Mouse (Mus musculus): ENCODE measurements around the gene Mthfd1. TPM values are rescaled to one million over a fixed set of nuclear protein-coding genes. Genes with fewer than 3 reads are reported as not detected.

The Mthfd1 gene
- polyA plus RNA-seq, 1 experiment from 2014 or later = 41.3 TPM

DNA sequence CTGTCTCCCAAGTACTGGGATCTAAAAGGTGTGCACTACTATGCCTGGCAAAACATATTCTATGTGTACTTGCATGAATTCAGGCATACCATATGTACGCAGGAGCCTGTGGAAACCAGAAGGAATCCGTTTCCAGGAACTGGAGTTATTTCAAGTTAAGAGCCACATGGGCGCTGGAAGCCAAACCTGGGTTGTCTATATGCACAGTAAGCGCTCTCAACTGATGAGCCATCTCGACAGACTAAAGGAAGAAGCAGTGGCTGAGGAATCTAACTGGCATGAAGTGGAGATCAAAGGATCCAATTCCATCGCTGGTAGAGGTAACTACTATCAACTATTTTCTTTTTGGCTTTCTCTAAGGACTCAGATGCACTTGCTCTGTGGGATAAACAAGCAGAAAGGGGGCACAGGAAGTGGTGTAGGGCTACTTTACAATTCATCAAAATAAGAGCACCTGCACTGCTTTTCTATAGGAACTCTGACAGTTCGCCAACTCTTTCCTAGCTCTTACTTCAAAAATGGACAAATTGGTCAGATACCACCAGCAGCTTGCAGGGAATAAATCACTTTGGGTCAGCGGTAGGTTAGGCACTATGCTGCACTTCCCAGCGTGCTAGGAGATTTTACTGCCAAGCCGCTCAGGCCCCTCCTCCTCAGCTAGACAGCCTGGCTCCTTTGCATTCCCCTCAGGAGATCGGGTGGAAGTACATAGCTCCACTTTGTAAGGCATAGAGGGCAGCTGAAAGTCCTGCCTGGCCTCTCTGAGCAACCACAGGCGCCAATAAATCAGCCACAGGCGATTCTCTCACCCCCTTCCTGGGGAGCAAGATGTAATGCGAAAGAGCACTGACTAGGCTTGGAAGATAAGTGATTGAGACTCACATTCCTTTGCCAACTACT is 112.2 kb downstream of the Mthfd1 start:
- Histone ChIP-seq H3K9ac (ENCODE audit: low read length) (peak overlapping the region; percentile 98; the same call in 1 of the 2 replicates), H3K4me1 (ENCODE audit: control insufficient read depth, insufficient read depth, low read length) (peaks cover 31% of the 10 kb centered on the region), H3K4me3 (ENCODE audit: low read depth, low read length) (no peak overlapping the region; the same call in 1 of the 2 replicates), H3K4me2 (ENCODE audit: low read length) (peak overlapping the region; percentile 80), H3K27ac (ENCODE audit: low read depth, low read length) (peak overlapping the region; percentile 6; the same call in 1 of the 2 replicates), H3K9me3 (replicated peaks; ENCODE audit: control insufficient read depth, low read length) (no peaks in the 10 kb centered on the region), H3K36me3 (ENCODE audit: control insufficient read depth, insufficient read depth, low read length) (no peaks in the 10 kb centered on the region), H3K27me3 (replicated peaks; ENCODE audit: control insufficient read depth, insufficient read depth, low read length) (no peaks in the 10 kb centered on the region)
- DNase-seq (ENCODE audit: low spot score) (peak; percentile 41), ATAC-seq (no peak)
- WGBS = 27% methylated on average over 14 of the region's 14 CpGs

DNA sequence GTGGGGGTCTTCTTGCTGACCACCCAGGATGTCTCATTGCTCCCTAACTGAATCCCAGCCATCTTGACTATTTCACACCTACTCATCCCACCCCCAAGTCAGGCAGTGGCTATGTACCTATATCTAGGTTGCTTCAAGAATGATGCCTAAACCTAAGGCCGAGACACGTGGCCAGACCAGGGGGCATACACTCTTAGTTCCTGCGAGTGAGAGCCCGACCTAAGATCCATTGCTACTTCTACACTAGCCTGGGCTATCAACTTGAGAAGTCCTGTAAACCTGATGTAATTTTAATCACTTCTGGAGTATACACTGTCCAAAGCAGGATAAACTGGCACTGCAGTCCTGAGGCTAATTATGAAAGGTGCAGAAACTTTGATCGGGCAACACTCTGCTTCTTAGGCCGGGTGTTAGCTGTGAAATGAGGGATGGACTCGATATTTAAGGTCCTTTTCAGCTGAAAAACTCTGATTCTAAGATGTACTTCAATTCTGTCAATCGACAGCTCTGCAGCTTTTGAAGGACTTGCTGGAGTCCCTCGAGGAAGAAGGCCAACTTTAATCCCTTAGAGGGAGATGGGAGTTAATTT is 113.2 kb downstream of the Mthfd1 start:
- H3K4me3 ChIP-seq (ENCODE audit: low read depth, low read length) = peak overlapping the region; percentile 90
- H3K4me1 ChIP-seq (ENCODE audit: control insufficient read depth, insufficient read depth, low read length) = peaks cover 31% of the 10 kb centered on the region
- no peaks in the 10 kb centered on the region for H3K36me3 ChIP-seq (ENCODE audit: control insufficient read depth, insufficient read depth, low read length)
- H3K4me2 ChIP-seq (ENCODE audit: low read length) = peak overlapping the region; percentile 80
- H3K27me3 ChIP-seq (replicated peaks; ENCODE audit: control insufficient read depth, insufficient read depth, low read length) = no peaks in the 10 kb centered on the region
- WGBS = 8% methylated on average over 9 of the region's 9 CpGs
- peak overlapping the region; percentile 98 for H3K9ac ChIP-seq (ENCODE audit: low read length)
- H3K27ac ChIP-seq (ENCODE audit: low read depth, low read length) = peak overlapping the region; percentile 97; the same call in 1 of the 2 replicates
- DNase-seq (ENCODE audit: low spot score) (no peak), ATAC-seq (no peak)
- H3K9me3 ChIP-seq (replicated peaks; ENCODE audit: control insufficient read depth, low read length) = no peaks in the 10 kb centered on the region

DNA sequence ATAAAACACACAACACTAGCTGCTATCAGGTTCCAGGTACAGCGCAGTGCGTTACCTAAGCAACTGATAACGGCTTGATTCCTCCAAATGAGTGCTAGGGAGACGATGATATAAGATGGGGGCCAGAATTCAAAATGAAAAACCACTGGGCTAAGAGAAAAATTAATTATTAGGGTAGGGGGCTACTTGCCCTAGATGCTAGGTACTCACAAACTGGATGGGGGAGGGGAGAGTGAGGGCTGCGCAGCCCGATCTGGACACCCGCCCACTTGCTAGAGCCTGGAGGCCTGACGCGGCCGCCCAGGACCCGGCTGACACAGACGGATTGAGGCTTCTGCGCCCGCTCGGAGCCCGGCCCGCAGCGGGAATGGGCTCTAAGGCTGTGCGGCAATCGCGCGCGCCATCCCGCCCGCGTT is 113.7 kb downstream of the Mthfd1 start:
- ATAC-seq (peak; percentile 47), DNase-seq (ENCODE audit: low spot score) (peak; percentile 78)
- Histone ChIP-seq H3K9me3 (replicated peaks; ENCODE audit: control insufficient read depth, low read length) (no peaks in the 10 kb centered on the region), H3K4me1 (ENCODE audit: control insufficient read depth, insufficient read depth, low read length) (peaks cover 31% of the 10 kb centered on the region), H3K9ac (ENCODE audit: low read length) (peak overlapping the region; percentile 98), H3K4me2 (ENCODE audit: low read length) (peak overlapping the region; percentile 80), H3K27me3 (replicated peaks; ENCODE audit: control insufficient read depth, insufficient read depth, low read length) (no peaks in the 10 kb centered on the region), H3K4me3 (ENCODE audit: low read depth, low read length) (peak overlapping the region; percentile 90), H3K27ac (ENCODE audit: low read depth, low read length) (peak overlapping the region; percentile 97), H3K36me3 (ENCODE audit: control insufficient read depth, insufficient read depth, low read length) (no peaks in the 10 kb centered on the region)
- under 1% methylated on average over 26 of the region's 26 CpGs for WGBS

Other genes with a start within 250 kb of the Mthfd1 start
- 0.05 and 0.11 TPM in 2 replicates for gene Esr2, start 78.0 kb upstream of the Mthfd1 start, polyA plus RNA-seq (2014; fragmentation: Nextera tagmentation; extraction: Ambion mirVana)
- gene Tex21, start 8.6 kb upstream of the Mthfd1 start, polyA plus RNA-seq (2014; fragmentation: Nextera tagmentation; extraction: Ambion mirVana) = not detected in 2 replicates
- gene Akap5, start 69.6 kb downstream of the Mthfd1 start, polyA plus RNA-seq (2014; fragmentation: Nextera tagmentation; extraction: Ambion mirVana) = 3.0 and 4.4 TPM in 2 replicates
- gene Zbtb25, start 114.3 kb downstream of the Mthfd1 start, polyA plus RNA-seq (2014; fragmentation: Nextera tagmentation; extraction: Ambion mirVana) = 19.7 and 20.3 TPM in 2 replicates
- gene Zbtb1, start 115.0 kb downstream of the Mthfd1 start, polyA plus RNA-seq (2014; fragmentation: Nextera tagmentation; extraction: Ambion mirVana) = 4.2 and 5.7 TPM in 2 replicates
- 4.5 and 5.5 TPM in 2 replicates for gene Hspa2, start 148.9 kb downstream of the Mthfd1 start, polyA plus RNA-seq (2014; fragmentation: Nextera tagmentation; extraction: Ambion mirVana)
- gene Ppp1r36, start 162.2 kb downstream of the Mthfd1 start, polyA plus RNA-seq (2014; fragmentation: Nextera tagmentation; extraction: Ambion mirVana) = 0.77 and 1.2 TPM in 2 replicates

Measured in forebrain, embryonic 14.5 days (tissue).